Mouse (Mus musculus): Measurements from ENCODE around the gene Jaml. TPM values are rescaled to one million over a fixed set of nuclear protein-coding genes. Genes with fewer than 3 reads are reported as not detected.

Jaml gene
- polyA plus RNA-seq, 1 experiment from 2014 or later, result 0.15 TPM

DNA sequence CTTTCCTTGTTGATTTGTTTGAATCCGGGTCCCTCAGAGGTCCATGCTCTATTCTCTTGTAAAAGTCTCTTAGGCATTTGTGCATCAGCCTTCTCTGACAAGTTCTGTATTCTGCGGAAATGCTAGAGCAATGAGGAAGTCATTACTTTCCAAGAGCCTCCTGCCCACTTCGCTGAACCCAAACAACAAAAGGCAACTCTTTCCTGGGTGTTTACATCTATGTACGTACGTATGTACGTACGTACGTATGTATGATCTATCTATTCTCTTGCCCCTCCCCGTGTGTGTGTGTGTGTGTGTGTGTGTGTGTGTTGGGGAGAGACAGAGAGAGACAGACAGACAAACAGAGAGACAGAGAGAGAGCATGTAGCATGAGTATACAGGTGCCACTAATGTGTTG, 37.8 kb downstream of the Jaml start:
- H3K4me1 ChIP-seq, result peaks cover 20% of the 10 kb centered on the region
- H3K9me3 ChIP-seq, result no peaks in the 10 kb centered on the region
- H3K27me3 ChIP-seq, result peaks cover 14% of the 10 kb centered on the region
- no peaks in the 10 kb centered on the region for H3K36me3 ChIP-seq (replicated peaks)
- no peak overlapping the region for H3K27ac ChIP-seq
- 73% methylated on average over 9 of the region's 9 CpGs for WGBS
- no peak for ATAC-seq (ENCODE audit: low FRiP score)
- no peak overlapping the region for H3K4me2 ChIP-seq
- H3K4me3 ChIP-seq (replicated peaks), result no peak overlapping the region
- no peak overlapping the region; the same call in 1 of the 2 replicates for H3K9ac ChIP-seq

DNA sequence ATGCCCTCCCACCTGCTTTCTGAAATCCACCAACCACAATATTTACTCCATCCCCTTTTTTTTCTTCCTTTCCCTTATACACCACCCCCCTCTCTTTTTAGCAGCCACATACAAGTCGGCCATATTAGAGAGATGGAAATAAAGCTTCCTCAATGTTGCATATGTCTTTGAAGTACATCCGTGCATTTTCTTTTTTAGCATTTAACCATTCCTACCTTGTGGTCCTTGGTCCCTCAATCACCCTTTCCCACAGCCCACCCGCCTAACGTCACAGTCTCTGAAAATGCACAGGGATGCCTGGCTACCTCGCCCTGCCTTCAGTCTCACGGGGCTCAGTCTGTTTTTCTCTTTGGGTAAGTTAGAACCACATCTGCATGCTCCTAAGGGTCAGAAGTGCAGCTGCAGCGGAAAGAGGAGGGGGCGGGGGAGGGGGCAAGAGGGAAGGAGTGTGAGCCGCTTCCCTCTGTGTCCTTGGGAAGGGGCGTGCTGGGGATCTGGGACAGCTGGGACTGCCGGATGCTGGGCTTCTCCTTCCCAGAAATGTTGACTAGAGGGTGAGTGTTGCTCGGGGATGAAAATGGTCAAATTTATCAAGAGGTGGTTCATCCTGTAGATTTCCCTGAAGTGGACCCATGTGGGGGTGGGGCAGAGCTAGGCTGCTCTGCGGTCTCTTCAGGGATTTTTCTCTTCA, 38.9 kb downstream of the Jaml start, which contains the start of gene Scn2b:
Gene Scn2b (plus strand): TSS at position 42 of the 691 bp plus-strand sequence.
- under 1% methylated on average over 11 of the region's 13 CpGs for WGBS
- Histone ChIP-seq H3K4me3 (replicated peaks) (peak within 1 kb of the TSS; percentile 55), H3K4me1 (peaks cover 29% of the 10 kb centered on the region), H3K4me2 (peak within 1 kb of the TSS; percentile 56), H3K9ac (peak within 1 kb of the TSS; percentile 70), H3K27me3 (peaks cover 14% of the 10 kb centered on the region), H3K36me3 (replicated peaks) (no peaks in the 10 kb centered on the region), H3K9me3 (no peaks in the 10 kb centered on the region), H3K27ac (peak within 1 kb of the TSS; percentile 51; the same call in 1 of the 2 replicates)
- ATAC-seq (ENCODE audit: low FRiP score), result peak; percentile 61; the same call in 1 of the 2 replicates

DNA sequence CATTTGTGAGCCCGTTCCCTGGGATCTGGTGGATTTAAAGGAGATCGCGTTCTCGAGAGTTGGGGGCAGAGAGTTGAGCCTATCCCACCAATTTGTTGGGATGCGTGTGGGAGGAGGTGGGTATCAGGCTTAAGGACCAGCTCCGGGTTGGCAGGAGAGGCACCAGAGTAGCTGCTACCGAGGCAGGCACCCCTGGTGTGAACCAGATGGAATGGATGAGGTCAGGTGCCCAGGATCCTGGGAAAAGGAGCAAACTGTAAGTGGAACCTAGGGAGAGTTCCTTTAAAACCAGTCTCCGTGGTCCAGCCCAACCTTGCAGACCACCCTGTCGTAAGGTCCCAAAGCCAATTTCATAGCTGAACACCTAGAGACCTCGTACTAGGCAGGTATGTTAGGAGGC, 39.6 kb downstream of the Jaml start:
- whole genome bisulfite sequencing, result 27% methylated on average over 10 of the region's 10 CpGs
- Histone ChIP-seq H3K9me3 (no peaks in the 10 kb centered on the region), H3K4me2 (peak overlapping the region; percentile 56), H3K4me1 (peaks cover 29% of the 10 kb centered on the region), H3K36me3 (replicated peaks) (no peaks in the 10 kb centered on the region), H3K27me3 (peaks cover 10% of the 10 kb centered on the region), H3K9ac (peak overlapping the region; percentile 70), H3K4me3 (replicated peaks) (peak overlapping the region; percentile 55), H3K27ac (no peak overlapping the region)
- ATAC-seq (ENCODE audit: low FRiP score), result no peak

DNA sequence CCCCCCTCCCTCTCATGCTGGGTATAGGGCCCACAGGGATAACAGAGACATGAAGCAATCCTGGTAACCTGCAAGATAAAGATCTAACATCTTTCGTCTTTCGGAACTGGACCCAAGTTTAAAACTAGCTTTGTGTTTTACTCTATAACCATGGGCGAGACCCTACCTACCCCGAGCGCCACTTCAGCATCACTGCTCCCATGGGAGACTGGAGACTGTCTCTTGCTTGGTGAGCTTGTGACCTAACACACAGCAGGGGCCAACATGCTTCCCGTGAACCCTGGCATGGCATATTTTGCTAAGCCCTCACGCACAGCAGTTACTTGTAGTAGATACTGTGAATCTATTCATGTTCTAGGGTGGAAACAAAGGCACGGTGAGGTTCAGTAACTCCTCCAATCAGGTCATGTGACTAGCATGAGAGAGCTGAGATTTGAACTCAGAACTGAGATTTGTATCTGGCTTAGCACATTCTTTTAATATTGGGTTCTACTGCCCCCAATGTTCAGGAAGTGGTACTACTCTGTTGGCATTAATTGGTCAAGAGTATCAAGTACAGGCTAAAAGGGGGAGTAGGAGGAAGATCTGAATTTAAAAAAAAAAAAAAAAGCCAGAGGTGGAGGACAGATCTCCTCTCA, 40.5 kb downstream of the Jaml start:
- ATAC-seq (ENCODE audit: low FRiP score), result no peak
- H3K4me3 ChIP-seq (replicated peaks), result no peak overlapping the region
- H3K9ac ChIP-seq, result no peak overlapping the region
- H3K36me3 ChIP-seq (replicated peaks), result no peaks in the 10 kb centered on the region
- 96% methylated on average over 8 of the region's 8 CpGs for WGBS
- no peak overlapping the region for H3K27ac ChIP-seq
- H3K4me1 ChIP-seq, result peaks cover 29% of the 10 kb centered on the region
- H3K9me3 ChIP-seq, result no peaks in the 10 kb centered on the region
- H3K27me3 ChIP-seq, result peaks cover 10% of the 10 kb centered on the region
- H3K4me2 ChIP-seq, result no peak overlapping the region; the same call in 1 of the 2 replicates

DNA sequence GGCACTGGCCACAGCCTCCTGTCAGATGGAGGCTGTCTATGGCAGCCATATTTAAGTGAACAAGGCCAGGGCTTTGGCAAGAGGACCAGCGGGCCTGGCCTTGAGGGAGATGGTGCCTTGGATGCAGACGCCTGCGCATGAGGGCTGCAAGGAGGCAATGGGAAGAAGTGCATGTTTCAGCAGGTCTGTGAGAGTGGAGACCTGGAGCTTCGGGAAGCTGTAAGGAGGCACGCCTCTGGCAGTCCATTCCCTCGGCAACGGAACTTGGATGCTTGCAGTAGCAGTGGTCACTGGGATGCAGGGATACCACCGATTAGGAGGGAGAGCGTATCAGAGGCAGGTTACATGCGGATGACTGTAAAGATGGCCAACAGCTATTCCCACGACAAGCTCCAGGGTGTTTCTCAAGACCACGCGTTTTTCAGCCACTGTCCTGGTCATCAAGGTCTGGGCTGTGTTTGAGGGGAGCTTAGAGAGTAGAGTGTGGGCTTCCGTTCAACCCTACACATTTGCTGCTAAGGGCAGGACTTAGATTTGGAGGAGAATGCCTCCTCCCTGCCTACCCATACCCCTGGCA, 41.1 kb downstream of the Jaml start:
- no peaks in the 10 kb centered on the region for H3K9me3 ChIP-seq
- no peak overlapping the region for H3K4me2 ChIP-seq
- no peak overlapping the region for H3K9ac ChIP-seq
- ATAC-seq (ENCODE audit: low FRiP score), result no peak
- H3K4me1 ChIP-seq, result peaks cover 29% of the 10 kb centered on the region
- no peak overlapping the region for H3K4me3 ChIP-seq (replicated peaks)
- H3K36me3 ChIP-seq (replicated peaks), result no peaks in the 10 kb centered on the region
- no peak overlapping the region for H3K27ac ChIP-seq
- 90% methylated on average over 14 of the region's 14 CpGs for WGBS
- H3K27me3 ChIP-seq, result peaks cover 10% of the 10 kb centered on the region

DNA sequence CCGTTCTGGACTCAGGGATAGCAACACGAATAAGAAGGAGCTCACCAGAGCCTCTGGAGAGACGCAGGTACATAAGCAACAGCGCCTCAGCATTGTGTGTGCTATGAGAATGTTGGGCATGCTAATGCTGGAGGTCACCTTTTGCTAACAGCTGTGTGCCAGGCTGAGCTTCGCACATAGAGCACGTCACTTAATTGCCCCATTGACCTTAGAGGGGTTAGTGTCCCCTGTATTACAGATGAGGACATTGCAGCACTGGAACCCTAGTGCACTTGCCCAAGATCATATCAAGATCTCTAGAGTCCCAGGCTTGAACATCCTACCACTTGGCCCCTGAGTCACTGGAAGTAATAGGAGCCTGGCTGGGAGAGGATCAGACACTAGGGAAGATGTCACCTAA, 41.6 kb downstream of the Jaml start:
- H3K27me3 ChIP-seq, result peaks cover 10% of the 10 kb centered on the region
- H3K4me3 ChIP-seq (replicated peaks), result no peak overlapping the region
- 92% methylated on average over 6 of the region's 6 CpGs for WGBS
- no peak for ATAC-seq (ENCODE audit: low FRiP score)
- no peaks in the 10 kb centered on the region for H3K9me3 ChIP-seq
- H3K4me1 ChIP-seq, result peaks cover 26% of the 10 kb centered on the region
- H3K4me2 ChIP-seq, result no peak overlapping the region
- no peak overlapping the region for H3K27ac ChIP-seq
- H3K9ac ChIP-seq, result no peak overlapping the region
- H3K36me3 ChIP-seq (replicated peaks), result peaks cover 4% of the 10 kb centered on the region; the same call in 1 of the 2 replicates

DNA sequence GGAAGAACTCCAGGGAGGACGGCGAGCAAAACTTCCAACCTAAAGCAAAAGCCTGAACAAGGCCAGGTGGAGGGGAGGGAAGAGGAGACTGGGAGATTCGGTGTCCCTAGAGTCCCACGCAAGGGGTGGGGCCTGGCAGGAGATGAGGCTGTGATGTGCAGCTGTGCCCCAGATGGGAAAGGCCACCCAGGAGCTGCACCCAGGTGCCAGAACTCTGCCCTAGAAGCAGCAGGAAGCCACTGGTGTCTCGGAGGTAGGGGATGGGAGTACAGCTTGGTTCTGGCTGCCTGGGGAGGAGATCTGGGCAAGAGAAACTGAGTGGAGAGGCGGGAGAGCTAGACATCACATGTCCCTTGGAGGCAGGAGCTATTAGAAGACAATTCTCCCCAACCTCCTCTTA, 42.0 kb downstream of the Jaml start:
- Histone ChIP-seq H3K9ac (no peak overlapping the region), H3K27me3 (peaks cover 10% of the 10 kb centered on the region), H3K9me3 (no peaks in the 10 kb centered on the region), H3K27ac (no peak overlapping the region), H3K4me3 (replicated peaks) (no peak overlapping the region), H3K4me2 (no peak overlapping the region), H3K4me1 (peaks cover 23% of the 10 kb centered on the region), H3K36me3 (replicated peaks) (peaks cover 7% of the 10 kb centered on the region; the same call in 1 of the 2 replicates)
- ATAC-seq (ENCODE audit: low FRiP score), result no peak
- WGBS, result 58% methylated on average over 6 of the region's 6 CpGs

DNA sequence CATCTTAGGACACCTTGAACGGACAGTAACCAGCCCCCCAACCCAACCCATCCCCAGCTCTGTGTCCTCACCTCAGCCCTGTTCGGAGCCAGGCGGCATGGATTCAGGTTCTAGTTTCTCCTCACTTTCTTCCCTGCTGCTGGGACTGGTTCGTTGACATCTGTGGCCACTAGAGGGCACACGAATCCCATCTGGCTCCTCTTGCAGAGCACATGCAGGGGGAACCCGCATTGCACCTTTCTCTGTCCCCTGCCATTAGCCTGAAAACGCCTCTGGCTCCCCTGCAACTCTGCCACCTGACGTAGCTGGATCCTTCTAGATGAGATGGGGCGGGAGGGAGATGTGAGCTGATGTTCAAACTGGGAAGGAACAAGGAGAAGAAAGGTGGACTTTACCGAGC, 42.8 kb downstream of the Jaml start:
- H3K9ac ChIP-seq, result peak overlapping the region; percentile 29; the same call in 1 of the 2 replicates
- peak overlapping the region; percentile 47 for H3K4me2 ChIP-seq
- 4% methylated on average over 10 of the region's 10 CpGs for WGBS
- H3K36me3 ChIP-seq (replicated peaks), result peaks cover 7% of the 10 kb centered on the region; the same call in 1 of the 2 replicates
- H3K27ac ChIP-seq, result no peak overlapping the region
- peaks cover 21% of the 10 kb centered on the region for H3K4me1 ChIP-seq
- ATAC-seq (ENCODE audit: low FRiP score), result peak; percentile 63; the same call in 1 of the 2 replicates
- no peaks in the 10 kb centered on the region for H3K9me3 ChIP-seq
- peak overlapping the region; percentile 13; the same call in 1 of the 2 replicates for H3K4me3 ChIP-seq (replicated peaks)
- peaks cover 6% of the 10 kb centered on the region for H3K27me3 ChIP-seq

DNA sequence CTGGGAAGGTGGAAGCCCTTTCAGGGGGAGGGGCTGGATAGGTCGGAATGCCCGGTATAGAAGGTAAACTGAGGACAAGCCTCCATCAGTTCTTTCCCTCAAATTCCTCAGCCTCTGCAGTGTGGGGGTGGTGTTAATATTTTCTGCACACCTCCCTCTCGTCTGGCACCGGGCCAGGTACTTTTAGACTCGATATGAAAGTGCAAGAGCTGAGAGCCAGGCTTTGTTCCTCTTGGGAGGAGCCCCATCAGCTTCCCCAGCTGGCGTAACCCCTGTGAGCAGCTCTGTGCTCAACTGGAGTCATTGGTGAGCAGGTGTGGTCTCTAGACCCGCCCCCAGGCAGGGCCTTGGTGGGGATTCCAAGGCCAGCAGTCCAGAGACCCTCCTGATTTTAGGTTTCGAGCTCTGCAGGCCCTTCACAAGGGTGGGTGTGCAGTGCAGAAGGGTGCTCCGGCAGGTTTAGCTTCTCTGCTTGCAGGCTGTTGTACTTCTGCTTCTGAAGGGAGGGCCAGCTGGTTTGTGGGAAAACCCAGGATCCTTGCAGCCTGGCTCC, 43.3 kb downstream of the Jaml start:
- WGBS, result 20% methylated on average over 9 of the region's 9 CpGs

DNA sequence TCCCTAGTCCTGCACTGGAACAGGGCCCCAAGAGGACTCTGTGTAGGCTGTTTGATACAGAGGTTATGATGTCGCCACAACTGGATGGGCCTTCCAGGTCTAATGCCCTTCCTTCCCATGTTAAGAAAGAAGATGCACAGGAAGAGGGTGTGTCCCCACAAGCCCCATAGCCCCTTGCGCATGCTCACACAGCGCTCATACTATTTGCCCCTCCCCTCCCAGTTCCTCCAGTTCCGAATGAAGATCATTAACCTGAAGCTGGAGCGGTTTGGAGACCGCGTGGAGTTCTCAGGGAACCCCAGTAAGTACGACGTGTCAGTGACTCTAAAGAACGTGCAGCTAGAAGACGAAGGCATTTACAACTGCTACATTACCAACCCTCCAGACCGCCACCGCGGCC, 46.2 kb downstream of the Jaml start:
- H3K4me3 ChIP-seq (replicated peaks), result no peak overlapping the region
- no peak overlapping the region for H3K27ac ChIP-seq
- H3K4me2 ChIP-seq, result no peak overlapping the region
- no peak overlapping the region for H3K9ac ChIP-seq
- peaks cover 3% of the 10 kb centered on the region; the same call in 1 of the 2 replicates for H3K27me3 ChIP-seq
- no peak for ATAC-seq (ENCODE audit: low FRiP score)
- no peaks in the 10 kb centered on the region for H3K9me3 ChIP-seq
- peaks cover 7% of the 10 kb centered on the region; the same call in 1 of the 2 replicates for H3K36me3 ChIP-seq (replicated peaks)
- WGBS, result 92% methylated on average over 14 of the region's 14 CpGs
- H3K4me1 ChIP-seq, result peaks cover 9% of the 10 kb centered on the region

More for the DNA sequence above, 43.3 kb downstream of the Jaml start:
- H3K27ac ChIP-seq, result no peak overlapping the region
- H3K4me3 ChIP-seq (replicated peaks), result peak overlapping the region; percentile 13; the same call in 1 of the 2 replicates
- peak overlapping the region; percentile 29; the same call in 1 of the 2 replicates for H3K9ac ChIP-seq
- peak overlapping the region; percentile 47 for H3K4me2 ChIP-seq
- 0 out of 2 replicates have a peak, but pooled peaks have one; percentile 15 for ATAC-seq (ENCODE audit: low FRiP score)
- H3K27me3 ChIP-seq, result peaks cover 1% of the 10 kb centered on the region
- peaks cover 7% of the 10 kb centered on the region; the same call in 1 of the 2 replicates for H3K36me3 ChIP-seq (replicated peaks)
- H3K9me3 ChIP-seq, result no peaks in the 10 kb centered on the region
- peaks cover 21% of the 10 kb centered on the region for H3K4me1 ChIP-seq

DNA sequence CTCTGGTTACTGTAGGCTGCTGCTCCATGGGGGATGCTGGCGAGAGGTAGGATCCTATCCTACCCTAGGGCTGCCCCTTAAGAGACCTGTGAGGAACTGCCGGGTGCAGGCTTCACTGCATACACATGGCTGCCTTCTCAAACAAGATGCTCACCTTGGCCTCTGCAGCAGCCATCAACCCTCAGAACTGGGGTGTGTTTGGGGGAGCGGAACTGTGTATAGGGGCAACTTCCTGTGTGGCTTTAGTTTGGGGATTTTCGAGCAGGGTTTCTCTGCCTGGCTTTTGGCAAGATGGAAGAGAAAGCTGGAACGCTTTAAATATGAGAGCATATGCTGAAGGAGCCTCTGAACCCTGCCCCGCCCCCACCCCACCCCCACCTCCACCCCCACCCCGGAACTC, 48.0 kb downstream of the Jaml start:
- Histone ChIP-seq H3K27ac (no peak overlapping the region), H3K27me3 (peaks cover 12% of the 10 kb centered on the region), H3K36me3 (replicated peaks) (peaks cover 7% of the 10 kb centered on the region; the same call in 1 of the 2 replicates), H3K9ac (no peak overlapping the region), H3K4me1 (peaks cover 7% of the 10 kb centered on the region), H3K4me2 (no peak overlapping the region), H3K9me3 (no peaks in the 10 kb centered on the region), H3K4me3 (replicated peaks) (no peak overlapping the region)
- 62% methylated on average over 7 of the region's 7 CpGs for WGBS
- ATAC-seq (ENCODE audit: low FRiP score), result no peak

DNA sequence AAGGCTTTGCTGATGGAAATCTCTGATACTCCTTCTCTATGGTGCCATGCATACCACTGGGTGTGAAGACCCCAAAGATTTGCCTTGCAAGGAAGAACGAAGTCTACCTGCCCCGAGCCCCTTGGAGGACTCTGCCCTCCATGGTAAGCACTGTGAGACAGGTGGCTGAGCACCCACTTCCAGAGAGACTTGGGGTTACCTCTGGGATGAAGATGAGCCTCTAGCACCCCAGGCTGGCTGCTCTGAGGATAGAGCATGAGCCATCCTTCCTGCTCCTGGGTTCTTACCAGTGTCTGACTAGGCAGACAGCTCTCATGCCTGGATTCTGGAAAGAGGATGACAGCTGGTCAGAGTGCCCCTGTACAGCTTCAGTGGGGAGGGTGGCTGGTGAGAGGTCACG, 51.1 kb downstream of the Jaml start:
- WGBS, result 88% methylated on average over 3 of the region's 3 CpGs
- ATAC-seq (ENCODE audit: low FRiP score), result no peak
- 0 out of 2 replicates have a peak, but pooled peaks cover 3% of the 10 kb centered on the region for H3K4me1 ChIP-seq

More for the DNA sequence above, 51.1 kb downstream of the Jaml start:
- Histone ChIP-seq H3K9me3 (no peaks in the 10 kb centered on the region), H3K27ac (no peak overlapping the region), H3K4me3 (replicated peaks) (no peak overlapping the region), H3K36me3 (replicated peaks) (peaks cover 7% of the 10 kb centered on the region; the same call in 1 of the 2 replicates), H3K9ac (no peak overlapping the region), H3K4me2 (no peak overlapping the region), H3K27me3 (peaks cover 40% of the 10 kb centered on the region)

Data from forebrain, embryonic 12.5 days (tissue).